Mouse (Mus musculus) forebrain, embryonic 16.5 days (tissue): Measurements from ENCODE around the gene Fbxw4. TPM values are rescaled to one million over a fixed set of nuclear protein-coding genes. Genes with fewer than 3 reads are reported as not detected.

Source experiments
- ATAC-seq: fragments of 200-750 bp; cut with Nextera tagmentation; 2 replicates; pipeline ENCODE4 v1.8.0; 2017; ENCODE audit warnings: mild to moderate bottlenecking, moderate library complexity
- H3K27ac ChIP-seq: fragments of 300-500 bp; sonication (generic); 2 replicates; pipeline ENCODE4 v1.5.1; 2014; ENCODE audit warnings: low read length, control low read depth
- H3K27me3 ChIP-seq: fragments of 300-500 bp; sonication (generic); replicated peaks from 2 replicates; pipeline ENCODE4 v1.6.1; 2014; ENCODE audit warnings: low read length; ENCODE audit not compliant: control insufficient read depth, insufficient read depth
- H3K36me3 ChIP-seq: fragments of 300-500 bp; sonication (generic); 2 replicates; pipeline ENCODE4 v1.6.1; 2014; ENCODE audit not compliant: control insufficient read depth, insufficient read depth
- H3K4me1 ChIP-seq: fragments of 300-500 bp; sonication (generic); replicated peaks from 2 replicates; pipeline ENCODE4 v1.6.1; 2014; ENCODE audit warnings: low read length; ENCODE audit not compliant: control insufficient read depth, insufficient read depth
- H3K4me2 ChIP-seq: fragments of 300-500 bp; sonication (generic); 2 replicates; pipeline ENCODE4 v1.6.1; 2014; ENCODE audit warnings: mild to moderate bottlenecking, low read length, control low read depth
- H3K4me3 ChIP-seq: fragments of 300-500 bp; sonication (generic); replicated peaks from 2 replicates; pipeline ENCODE4 v1.5.1; 2014; ENCODE audit warnings: mild to moderate bottlenecking, low read length, control low read depth
- H3K9ac ChIP-seq: fragments of 300-500 bp; sonication (generic); replicated peaks from 2 replicates; pipeline ENCODE4 v1.6.1; 2014; ENCODE audit warnings: low read depth, low read length, control low read depth
- H3K9me3 ChIP-seq: fragments of 300-500 bp; sonication (generic); 2 replicates; pipeline ENCODE4 v1.6.1; 2016; ENCODE audit warnings: low read length; ENCODE audit not compliant: control insufficient read depth
- WGBS: fragments of 180-500 bp; shearing (Covaris S2); extraction: QIAGEN DNeasy Blood & Tissue Kit; methylation state at CpG from one replicate; pipeline ENCODE4 v1.1.7; 2014; 5-methylcytosine and 5-hydroxymethylcytosine counted together
- polyA plus RNA-seq: library from polyadenylated mRNA; unstranded; fragments of >200 nt; fragmentation: Nextera tagmentation; extraction: Ambion mirVana; gene quantifications from 2 replicates; pipeline ENCODE4 v1.2.1, GENCODE M21; 2015

Fbxw4 gene
- polyA plus RNA-seq, 1 experiment from 2014 or later: 5.7 TPM

DNA sequence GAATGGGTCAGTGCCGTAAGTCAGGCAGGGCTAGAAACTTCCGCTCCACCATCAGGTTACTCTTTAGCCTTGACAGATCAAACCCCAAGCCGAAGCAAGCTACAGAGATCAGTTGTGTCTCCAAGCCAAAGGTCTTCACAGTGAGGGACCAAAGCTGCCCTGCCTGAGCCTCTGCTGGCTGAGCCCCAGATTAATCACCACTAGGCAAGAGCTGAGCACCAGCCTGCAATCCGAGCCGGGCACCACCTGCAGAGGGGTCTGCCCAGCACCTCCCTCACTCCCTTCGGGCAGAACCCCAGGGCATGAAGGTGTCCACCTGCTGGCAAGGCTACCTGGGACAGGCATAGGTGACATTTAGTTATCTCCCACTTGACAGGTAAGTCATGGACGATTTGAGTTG, 39.1 kb downstream of the Fbxw4 start:
- no peaks in the 10 kb centered on the region for H3K9me3 ChIP-seq
- H3K4me2 ChIP-seq: no peak overlapping the region
- H3K4me1 ChIP-seq: peaks cover 11% of the 10 kb centered on the region
- 63% methylated on average over 7 of the region's 7 CpGs for WGBS
- no peaks in the 10 kb centered on the region for H3K36me3 ChIP-seq
- no peak for ATAC-seq
- H3K4me3 ChIP-seq: no peak overlapping the region
- no peak overlapping the region for H3K9ac ChIP-seq
- no peaks in the 10 kb centered on the region for H3K27me3 ChIP-seq
- H3K27ac ChIP-seq: no peak overlapping the region

DNA sequence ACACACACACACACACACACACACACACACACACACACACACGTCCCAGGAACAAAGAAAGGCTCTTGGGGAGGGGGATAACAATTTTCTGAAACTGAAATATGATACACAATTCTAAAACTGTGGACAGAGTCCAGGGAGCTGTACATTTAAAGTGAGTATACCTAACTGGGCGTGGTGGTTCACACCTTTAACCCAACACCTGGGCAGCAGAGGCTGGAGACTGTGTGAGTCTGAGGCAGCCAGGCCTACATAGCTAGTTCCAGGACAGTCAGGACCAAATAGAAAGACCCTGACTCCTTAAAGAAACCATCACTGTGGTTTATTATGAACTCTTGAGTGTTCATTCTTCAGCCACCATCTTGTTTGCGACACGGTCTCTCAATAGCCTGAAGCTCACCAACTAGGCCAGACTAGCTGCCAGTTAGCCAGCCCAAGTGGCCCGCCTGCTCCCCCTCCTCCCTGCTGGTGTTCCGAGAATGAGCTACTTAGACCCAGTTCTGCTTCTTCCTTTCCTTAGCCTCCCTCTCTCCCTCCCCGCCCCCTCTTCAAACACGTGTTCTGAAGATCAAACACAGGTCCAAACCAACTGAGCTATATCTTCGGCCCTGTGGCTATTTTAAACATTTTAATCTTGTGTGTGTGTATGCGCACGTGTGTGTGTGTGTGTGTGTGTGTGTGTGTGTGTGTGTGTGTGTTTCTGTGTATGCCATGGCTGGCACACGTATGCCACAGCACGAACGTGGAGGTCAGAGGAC, 40.2 kb downstream of the Fbxw4 start:
- Histone ChIP-seq H3K9ac (no peak overlapping the region), H3K9me3 (no peaks in the 10 kb centered on the region), H3K27ac (no peak overlapping the region), H3K4me1 (peaks cover 22% of the 10 kb centered on the region), H3K36me3 (no peaks in the 10 kb centered on the region), H3K4me3 (no peak overlapping the region), H3K4me2 (no peak overlapping the region), H3K27me3 (no peaks in the 10 kb centered on the region)
- ATAC-seq: no peak
- WGBS: 88% methylated on average over 14 of the region's 14 CpGs

DNA sequence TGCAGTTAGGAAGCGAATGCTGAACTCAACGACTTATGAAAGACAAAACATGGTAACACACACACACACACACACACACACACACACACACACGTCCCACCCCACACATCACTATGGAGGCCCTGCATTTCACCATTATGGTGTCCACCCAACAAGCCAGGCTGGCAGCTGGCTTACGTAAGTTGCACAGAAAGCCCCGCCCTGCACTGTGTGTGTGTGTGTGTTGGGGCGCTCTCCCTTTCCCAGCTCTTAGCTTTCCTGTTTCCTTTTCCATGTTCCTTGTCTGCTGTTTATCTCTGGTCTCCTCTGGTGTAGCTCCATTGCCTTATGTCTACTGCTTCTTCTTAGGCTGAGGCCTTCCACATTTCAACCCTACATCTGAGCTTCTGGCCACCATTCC, 41.9 kb downstream of the Fbxw4 start:
- H3K27me3 ChIP-seq: no peaks in the 10 kb centered on the region
- ATAC-seq: no peak
- no peak overlapping the region for H3K9ac ChIP-seq
- H3K4me3 ChIP-seq: no peak overlapping the region
- H3K9me3 ChIP-seq: no peaks in the 10 kb centered on the region
- 91% methylated on average over 6 of the region's 6 CpGs for WGBS
- peaks cover 28% of the 10 kb centered on the region for H3K4me1 ChIP-seq
- H3K27ac ChIP-seq: no peak overlapping the region
- H3K36me3 ChIP-seq: no peaks in the 10 kb centered on the region
- H3K4me2 ChIP-seq: no peak overlapping the region

DNA sequence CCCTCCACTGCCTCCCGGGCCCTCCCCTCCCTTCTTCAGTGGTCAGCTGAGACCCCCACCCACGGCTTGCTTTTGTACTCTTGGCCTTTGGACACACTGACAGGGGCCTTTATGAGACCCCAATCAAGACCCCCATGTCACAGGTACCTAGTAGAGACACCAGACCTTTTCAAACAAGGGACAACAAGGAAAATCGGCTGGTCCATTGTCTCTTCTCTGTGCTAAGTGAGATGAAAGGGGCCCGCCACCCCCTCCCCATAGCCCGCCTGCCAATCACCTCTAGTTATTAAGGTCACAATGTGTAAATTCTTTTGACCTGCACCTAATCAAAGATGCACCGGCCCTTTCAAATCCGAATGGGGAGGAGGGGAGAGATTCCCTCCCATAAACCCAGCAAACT, 43.4 kb downstream of the Fbxw4 start:
- Histone ChIP-seq H3K4me3 (no peak overlapping the region), H3K9ac (no peak overlapping the region), H3K27me3 (no peaks in the 10 kb centered on the region), H3K36me3 (no peaks in the 10 kb centered on the region), H3K27ac (no peak overlapping the region), H3K4me2 (no peak overlapping the region), H3K4me1 (peaks cover 28% of the 10 kb centered on the region), H3K9me3 (no peaks in the 10 kb centered on the region)
- ATAC-seq: no peak
- WGBS: 10% methylated on average over 7 of the region's 7 CpGs

DNA sequence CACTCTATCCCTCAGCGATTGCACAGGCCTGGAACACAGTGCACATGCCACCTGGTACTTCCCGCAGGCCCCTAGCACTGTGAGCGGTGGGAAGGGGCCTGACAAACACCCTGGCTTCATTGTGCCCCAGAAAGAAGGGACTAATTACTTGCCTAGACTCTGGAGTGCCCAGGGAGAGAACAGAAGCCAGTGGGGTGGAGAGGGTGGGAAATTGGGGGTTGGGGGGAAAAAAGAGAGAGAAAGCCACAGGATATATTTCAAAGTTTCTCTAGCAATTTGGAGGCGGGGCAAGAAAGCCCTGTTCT, 43.9 kb downstream of the Fbxw4 start:
- peak; percentile 33; the same call in 1 of the 2 replicates for ATAC-seq
- no peak overlapping the region for H3K4me2 ChIP-seq
- H3K36me3 ChIP-seq: no peaks in the 10 kb centered on the region
- no peaks in the 10 kb centered on the region for H3K27me3 ChIP-seq
- H3K9me3 ChIP-seq: no peaks in the 10 kb centered on the region
- H3K27ac ChIP-seq: no peak overlapping the region
- no peak overlapping the region; the same call in 1 of the 2 replicates for H3K9ac ChIP-seq
- 17% methylated on average over 4 of the region's 4 CpGs for WGBS
- H3K4me1 ChIP-seq: peaks cover 28% of the 10 kb centered on the region
- no peak overlapping the region for H3K4me3 ChIP-seq

DNA sequence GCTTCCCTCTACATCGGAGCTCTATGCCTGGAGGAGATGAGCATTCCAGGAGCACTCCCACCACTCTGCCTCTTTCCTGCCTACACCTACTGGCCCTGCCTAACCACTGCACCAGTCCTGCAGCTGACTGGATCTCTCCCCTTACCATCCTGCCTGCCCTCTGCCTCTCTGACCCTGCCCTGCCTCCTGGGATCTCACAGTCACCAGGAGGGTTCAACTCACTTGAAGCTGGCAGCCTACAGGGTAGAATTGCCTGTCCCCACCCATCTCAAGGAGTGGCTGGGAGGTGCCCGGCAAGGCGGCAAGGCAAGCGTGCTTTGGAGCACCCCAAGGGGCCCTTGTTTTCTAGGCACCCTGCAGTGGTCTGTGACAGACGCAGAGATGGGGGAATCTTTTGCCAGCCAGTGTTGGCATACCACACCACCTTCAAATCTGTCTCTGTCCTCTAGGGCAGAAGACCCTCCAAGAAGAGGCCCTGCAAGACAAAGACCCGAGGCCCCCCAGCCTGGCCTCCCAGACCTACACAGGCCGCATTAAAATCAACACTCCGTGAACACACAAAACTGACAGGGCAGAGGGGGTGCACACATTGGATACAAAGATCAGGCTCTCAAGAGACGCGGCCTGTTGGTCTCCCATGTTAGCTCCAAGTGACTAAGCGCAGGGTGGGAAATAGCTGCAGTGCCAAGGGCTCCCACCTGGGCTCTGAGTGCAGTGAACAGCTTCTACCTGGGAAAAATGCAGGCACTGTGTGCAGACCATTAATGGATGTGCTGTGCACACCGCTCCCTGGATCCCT, 44.5 kb downstream of the Fbxw4 start:
- ATAC-seq: no peak
- H3K4me1 ChIP-seq: peaks cover 28% of the 10 kb centered on the region
- WGBS: 33% methylated on average over 12 of the region's 12 CpGs
- H3K4me3 ChIP-seq: no peak overlapping the region
- no peaks in the 10 kb centered on the region for H3K27me3 ChIP-seq
- no peak overlapping the region for H3K4me2 ChIP-seq
- H3K9ac ChIP-seq: no peak overlapping the region; the same call in 1 of the 2 replicates
- no peak overlapping the region for H3K27ac ChIP-seq
- no peaks in the 10 kb centered on the region for H3K9me3 ChIP-seq
- H3K36me3 ChIP-seq: no peaks in the 10 kb centered on the region

DNA sequence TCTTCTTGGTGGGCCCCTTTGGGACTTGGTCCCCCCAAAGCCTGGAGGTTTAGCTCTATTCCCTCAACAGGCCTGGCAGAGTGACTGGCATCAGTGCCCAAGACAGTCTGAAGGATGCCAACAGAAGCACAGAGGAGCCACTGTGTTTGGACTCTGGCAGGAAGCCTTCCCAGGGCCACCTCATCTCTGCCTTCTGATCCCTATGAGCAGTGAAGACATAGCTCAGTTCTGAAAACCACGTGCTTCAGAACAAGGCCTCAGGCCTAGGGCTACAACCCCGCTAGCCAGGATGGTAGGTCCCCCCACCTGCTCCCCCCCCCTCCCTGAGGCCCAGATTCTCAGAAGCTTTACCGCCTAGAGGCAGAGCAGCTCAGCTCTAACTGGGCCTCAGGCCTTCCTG, 45.2 kb downstream of the Fbxw4 start:
- H3K9me3 ChIP-seq: no peaks in the 10 kb centered on the region
- no peak overlapping the region for H3K27ac ChIP-seq
- no peaks in the 10 kb centered on the region for H3K36me3 ChIP-seq
- no peak overlapping the region for H3K4me2 ChIP-seq
- peak; percentile 62; the same call in 1 of the 2 replicates for ATAC-seq
- peaks cover 28% of the 10 kb centered on the region for H3K4me1 ChIP-seq
- no peak overlapping the region for H3K4me3 ChIP-seq
- 49% methylated on average over 3 of the region's 3 CpGs for WGBS
- no peak overlapping the region for H3K9ac ChIP-seq
- H3K27me3 ChIP-seq: peaks cover 3% of the 10 kb centered on the region; the same call in 1 of the 2 replicates

DNA sequence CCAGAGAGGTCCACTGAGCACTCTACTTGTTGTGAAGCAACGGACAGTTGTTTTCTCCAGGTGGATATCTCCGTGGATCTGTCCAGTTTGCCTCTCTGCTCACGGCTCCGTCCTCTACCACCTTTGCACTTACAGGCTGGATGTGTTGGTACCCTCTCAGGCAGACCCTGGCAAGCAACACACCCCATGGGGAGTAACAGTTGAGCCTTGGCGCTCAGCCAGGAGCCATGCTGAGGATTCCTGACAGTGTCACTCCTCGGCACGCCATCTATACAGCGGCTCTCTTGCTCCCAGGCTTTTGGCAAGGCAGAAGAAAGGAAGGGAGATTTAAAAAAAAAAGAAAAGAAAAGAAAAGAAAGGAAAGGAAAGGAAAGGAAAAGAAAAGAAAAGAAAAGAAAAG, 45.7 kb downstream of the Fbxw4 start:
- Histone ChIP-seq H3K9me3 (no peaks in the 10 kb centered on the region), H3K36me3 (no peaks in the 10 kb centered on the region), H3K9ac (no peak overlapping the region), H3K4me3 (no peak overlapping the region), H3K27ac (no peak overlapping the region), H3K27me3 (peaks cover 3% of the 10 kb centered on the region; the same call in 1 of the 2 replicates), H3K4me2 (no peak overlapping the region), H3K4me1 (peaks cover 28% of the 10 kb centered on the region)
- no peak for ATAC-seq
- WGBS: 37% methylated on average over 8 of the region's 8 CpGs

DNA sequence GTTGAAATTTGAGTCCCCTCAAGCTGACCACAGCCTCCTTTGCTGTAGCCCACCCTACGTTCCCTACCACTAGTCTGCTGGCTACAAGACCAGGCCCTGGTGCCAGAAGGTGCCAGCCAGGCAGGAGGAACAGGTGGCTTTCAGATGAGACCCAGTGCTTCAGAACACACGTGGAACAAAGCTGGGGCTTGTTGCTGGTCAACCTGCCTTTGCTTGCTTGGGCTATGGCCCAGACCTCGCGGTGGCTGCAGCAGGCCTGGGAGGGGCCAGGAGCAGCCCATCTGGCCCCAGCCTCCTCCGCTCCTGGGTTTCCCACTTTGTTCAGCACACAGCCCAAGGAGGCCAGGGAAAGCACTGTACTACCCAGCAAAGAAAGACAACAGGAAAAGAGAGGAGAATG, 49.3 kb downstream of the Fbxw4 start:
- no peak for ATAC-seq
- H3K9me3 ChIP-seq: no peaks in the 10 kb centered on the region
- no peak overlapping the region for H3K4me3 ChIP-seq
- H3K27ac ChIP-seq: no peak overlapping the region
- no peak overlapping the region for H3K4me2 ChIP-seq
- peaks cover 25% of the 10 kb centered on the region for H3K4me1 ChIP-seq
- peaks cover 9% of the 10 kb centered on the region for H3K27me3 ChIP-seq
- H3K36me3 ChIP-seq: no peaks in the 10 kb centered on the region
- no peak overlapping the region for H3K9ac ChIP-seq
- 86% methylated on average over 5 of the region's 5 CpGs for WGBS
